Mouse (Mus musculus) stomach, postnatal 0 days (tissue): Measurements from ENCODE around the gene Dhx34.

Experiments
- CTCF ChIP-seq: IDR thresholded peaks from 2 replicates; pipeline ENCODE4 v1.5.1; 2016; ENCODE audit warnings: antibody characterized with exemption, low read depth, mild to moderate bottlenecking, moderate library complexity
- EP300 ChIP-seq: optimal IDR thresholded peaks from 2 replicates; pipeline ENCODE3; 2016; ENCODE audit warnings: antibody characterized with exemption

- TF ChIP-seq CTCF, result no peak
- no peak for TF ChIP-seq EP300
Observed at GRCm38 (mm10) chr7:16207076-16207475, 14.8 kb downstream of the Dhx34 start.
